Mouse (Mus musculus) stomach, embryonic 16.5 days (tissue): ENCODE results near the gene Sync. TPM values are rescaled to one million over a fixed set of nuclear protein-coding genes. Genes with fewer than 3 reads are reported as not detected.

ENCODE experiments used
- ATAC-seq: fragments of 200-750 bp; cut with Nextera tagmentation; 2 replicates; pipeline ENCODE4 v1.8.0; 2017; ENCODE audit warnings: moderate number of reproducible peaks, moderate TSS enrichment; ENCODE audit not compliant: insufficient read depth, low FRiP score
- H3K27ac ChIP-seq: fragments of 300-500 bp; sonication (generic); 2 replicates; pipeline ENCODE4 v1.5.1; 2014; ENCODE audit warnings: low read length
- H3K27me3 ChIP-seq: fragments of 300-500 bp; sonication (generic); 2 replicates; pipeline ENCODE4 v1.6.1; 2014; ENCODE audit warnings: low read length, control low read depth, mixed read lengths; ENCODE audit not compliant: control insufficient read depth, insufficient read depth
- H3K36me3 ChIP-seq: fragments of 300-500 bp; sonication (generic); 2 replicates; pipeline ENCODE4 v1.6.1; 2014; ENCODE audit warnings: low read length; ENCODE audit not compliant: control insufficient read depth, insufficient read depth
- H3K4me1 ChIP-seq: fragments of 300-500 bp; sonication (generic); 2 replicates; pipeline ENCODE4 v1.6.1; 2014; ENCODE audit warnings: low read length, control low read depth, mixed read lengths; ENCODE audit not compliant: control insufficient read depth, insufficient read depth
- H3K4me2 ChIP-seq: fragments of 300-500 bp; sonication (generic); 2 replicates; pipeline ENCODE4 v1.6.1; 2014; ENCODE audit warnings: low read depth, low read length, mixed read lengths
- H3K4me3 ChIP-seq: fragments of 300-500 bp; sonication (generic); replicated peaks from 2 replicates; pipeline ENCODE4 v1.5.1; 2014; ENCODE audit warnings: mild to moderate bottlenecking, low read length
- H3K9ac ChIP-seq: fragments of 300-500 bp; sonication (generic); 2 replicates; pipeline ENCODE4 v1.6.1; 2014; ENCODE audit warnings: low read length
- H3K9me3 ChIP-seq: fragments of 300-500 bp; sonication (generic); replicated peaks from 2 replicates; pipeline ENCODE4 v1.6.1; 2016; ENCODE audit warnings: low read length, control low read depth; ENCODE audit not compliant: control insufficient read depth
- WGBS: fragments of 180-500 bp; shearing (Covaris S2); extraction: QIAGEN DNeasy Blood & Tissue Kit; methylation state at CpG from one replicate; pipeline ENCODE4 v1.1.7; 2014; 5-methylcytosine and 5-hydroxymethylcytosine counted together
- polyA plus RNA-seq: library from polyadenylated mRNA; unstranded; fragments of >200 nt; fragmentation: Nextera tagmentation; extraction: Ambion mirVana; gene quantifications from 2 replicates; pipeline ENCODE4 v1.2.1, GENCODE M21; 2015

Sync gene
- polyA plus RNA-seq, 1 experiment from 2014 or later: 3.9 TPM

DNA sequence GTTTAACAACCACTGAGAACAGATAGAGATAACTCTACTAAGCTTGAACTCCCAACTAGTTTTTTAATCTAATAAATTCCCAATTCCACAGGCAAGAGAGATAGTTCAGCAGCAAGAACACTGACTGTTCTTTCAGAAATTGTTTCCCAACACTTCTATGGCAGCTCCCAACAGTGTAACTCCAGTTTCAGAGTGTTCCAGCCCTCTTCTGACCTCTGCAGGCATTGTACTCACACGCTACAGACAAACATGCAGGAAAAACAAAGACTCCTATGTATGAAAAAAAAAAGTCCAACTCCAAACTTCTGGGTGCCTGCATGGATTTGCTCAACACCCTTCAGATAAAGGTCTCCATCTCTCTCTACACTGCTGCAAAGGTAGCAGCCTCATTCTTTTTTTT is 45.4 kb downstream of the Sync start:
- H3K27ac ChIP-seq: no peak overlapping the region
- WGBS: 28% methylated on average over 1 of the region's 1 CpGs
- peaks cover 27% of the 10 kb centered on the region for H3K4me1 ChIP-seq
- H3K4me3 ChIP-seq: peak overlapping the region; percentile 95
- H3K36me3 ChIP-seq: peaks cover 13% of the 10 kb centered on the region
- peak overlapping the region; percentile 46 for H3K9ac ChIP-seq
- no peaks in the 10 kb centered on the region for H3K27me3 ChIP-seq
- H3K9me3 ChIP-seq: no peaks in the 10 kb centered on the region
- H3K4me2 ChIP-seq: peak overlapping the region; percentile 78
- no peak for ATAC-seq

DNA sequence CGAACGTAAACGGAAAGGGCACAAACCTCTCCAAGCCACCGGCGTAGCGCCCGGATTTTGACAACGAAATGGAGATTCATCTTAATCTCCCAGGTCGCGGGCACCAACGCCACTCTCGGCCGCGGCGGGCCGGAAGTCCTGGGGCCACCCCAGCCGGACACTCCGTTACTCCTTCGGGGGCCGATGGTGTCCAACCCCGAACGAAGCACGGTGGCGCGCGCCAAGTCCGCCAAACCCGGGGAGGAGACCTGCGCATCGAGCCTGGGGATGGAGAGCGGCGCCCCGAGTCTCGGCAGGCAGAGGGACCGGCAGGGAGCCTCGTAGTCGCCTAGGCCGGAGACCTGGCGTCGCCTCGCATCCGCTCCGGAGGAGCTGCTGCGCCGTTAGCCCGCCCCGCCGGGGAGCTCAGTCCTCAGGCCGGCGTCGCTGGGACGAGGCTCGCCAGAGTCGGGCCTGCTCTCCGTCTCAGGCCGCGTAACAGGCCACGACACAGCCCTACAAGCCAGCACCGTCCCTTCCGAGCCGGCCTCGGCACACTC is 47.3 kb downstream of the Sync start:
- H3K36me3 ChIP-seq: peaks cover 6% of the 10 kb centered on the region; the same call in 1 of the 2 replicates
- H3K9me3 ChIP-seq: no peaks in the 10 kb centered on the region
- peak overlapping the region; percentile 90 for H3K9ac ChIP-seq
- no peaks in the 10 kb centered on the region for H3K27me3 ChIP-seq
- H3K4me3 ChIP-seq: peak overlapping the region; percentile 95
- peak overlapping the region; percentile 98 for H3K27ac ChIP-seq
- peak overlapping the region; percentile 78 for H3K4me2 ChIP-seq
- under 1% methylated on average over 62 of the region's 62 CpGs for WGBS
- ATAC-seq: no peak; the same call in 1 of the 2 replicates
- peaks cover 27% of the 10 kb centered on the region for H3K4me1 ChIP-seq

DNA sequence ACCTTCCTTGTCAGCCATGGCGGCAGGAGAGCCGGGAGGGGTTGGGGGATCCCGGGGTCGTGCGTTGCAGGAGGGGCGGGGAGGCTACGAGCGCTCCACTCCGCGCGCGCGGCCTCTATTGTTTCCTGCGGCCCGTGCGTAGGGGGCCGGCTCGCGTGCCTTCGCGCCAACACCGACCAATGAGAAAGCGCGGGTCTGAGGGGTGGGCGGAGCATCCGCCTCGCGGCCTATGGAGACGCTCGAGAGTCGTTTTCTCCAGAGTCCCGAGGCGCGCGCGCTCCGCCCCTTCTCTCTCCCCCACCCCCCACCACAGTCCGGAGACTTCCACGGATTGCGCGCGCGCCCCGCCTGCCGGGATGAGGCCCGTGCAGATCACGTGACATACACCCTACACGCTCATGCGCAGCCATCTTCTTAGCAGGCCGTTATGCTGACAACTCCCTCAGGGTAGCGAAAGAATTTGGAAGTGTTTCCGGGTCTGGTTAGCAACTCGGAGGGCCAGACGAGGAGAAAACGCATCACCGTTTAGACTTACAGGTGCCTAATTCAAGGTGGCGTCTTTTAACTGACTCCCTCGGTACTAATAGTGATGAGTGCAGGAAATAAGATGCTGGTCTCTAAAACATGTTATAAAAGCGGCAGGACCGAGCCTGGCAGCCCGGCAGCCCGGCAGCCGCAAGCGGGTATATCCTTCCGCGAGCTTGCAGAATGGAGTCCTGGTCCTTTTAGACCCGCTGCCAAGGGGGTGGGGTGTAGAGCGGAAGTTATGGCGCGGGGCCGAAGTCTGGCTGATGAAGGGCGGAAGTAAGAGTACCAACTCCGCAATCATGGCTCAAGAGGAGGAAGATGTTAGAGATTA is 48.0 kb downstream of the Sync start, which contains the start of the genes Rbbp4 and Zbtb8os:
TSS of gene Rbbp4 (minus strand) at position 155 of the 859 bp plus-strand sequence.
TSS of gene Zbtb8os (plus strand) at position 480 of the 859 bp plus-strand sequence.
- Histone ChIP-seq H3K4me2 (peak within 1 kb of the TSS; percentile 78), H3K27me3 (no peaks in the 10 kb centered on the region), H3K4me1 (peaks cover 27% of the 10 kb centered on the region), H3K36me3 (peaks cover 6% of the 10 kb centered on the region; the same call in 1 of the 2 replicates), H3K4me3 (peak within 1 kb of the TSS; percentile 95), H3K27ac (peak within 1 kb of the TSS; percentile 100), H3K9me3 (no peaks in the 10 kb centered on the region), H3K9ac (peak within 1 kb of the TSS; percentile 90)
- under 1% methylated on average over 73 of the region's 73 CpGs for WGBS
- ATAC-seq: peak; percentile 98

DNA sequence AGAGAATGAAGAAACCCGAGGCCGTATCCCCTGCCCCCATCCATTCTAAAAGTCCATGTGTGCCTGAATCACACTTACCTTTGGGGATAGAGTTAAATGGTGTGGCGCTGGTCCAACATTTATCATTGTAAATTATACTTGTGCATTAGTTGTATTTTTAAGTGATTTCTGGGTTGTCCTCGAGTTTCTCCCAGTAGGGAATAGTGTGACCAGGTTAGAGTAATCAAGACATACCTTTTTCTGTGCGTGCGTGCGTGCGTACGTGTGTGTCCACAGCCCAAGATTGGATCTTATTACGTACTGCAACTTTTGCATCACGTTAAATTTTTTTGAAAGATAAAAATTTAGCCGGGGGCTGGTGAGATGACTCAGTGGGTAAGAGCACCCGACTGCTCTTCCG is 48.9 kb downstream of the Sync start:
- ATAC-seq: no peak
- peak overlapping the region; percentile 84 for H3K9ac ChIP-seq
- H3K36me3 ChIP-seq: peaks cover 6% of the 10 kb centered on the region; the same call in 1 of the 2 replicates
- H3K4me3 ChIP-seq: peak overlapping the region; percentile 73
- H3K27ac ChIP-seq: peak overlapping the region; percentile 100
- H3K4me2 ChIP-seq: peak overlapping the region; percentile 76
- 41% methylated on average over 14 of the region's 14 CpGs for WGBS
- H3K9me3 ChIP-seq: no peaks in the 10 kb centered on the region
- no peaks in the 10 kb centered on the region for H3K27me3 ChIP-seq
- H3K4me1 ChIP-seq: peaks cover 27% of the 10 kb centered on the region

DNA sequence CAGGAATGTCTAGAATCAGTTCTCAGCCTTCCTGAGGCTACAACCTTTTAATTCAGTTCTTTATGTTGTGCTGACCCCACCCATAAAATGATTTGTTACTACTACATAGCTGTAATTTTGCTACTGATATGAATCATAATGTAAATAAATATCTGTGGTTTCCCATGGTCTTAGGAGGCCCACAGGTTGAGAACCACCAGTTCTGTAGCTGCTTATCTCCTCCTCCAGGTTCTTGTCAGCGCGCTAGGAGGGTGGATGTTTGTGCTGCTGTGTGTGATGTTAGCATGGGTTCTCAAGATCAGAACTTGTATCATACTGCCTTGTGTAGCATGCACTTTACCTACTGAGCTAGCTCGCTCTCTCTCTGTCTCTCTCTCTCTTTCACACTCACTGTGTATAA is 52.3 kb downstream of the Sync start:
- ATAC-seq: no peak
- 86% methylated on average over 3 of the region's 3 CpGs for WGBS
- Histone ChIP-seq H3K4me2 (no peak overlapping the region), H3K27ac (no peak overlapping the region), H3K4me3 (no peak overlapping the region), H3K4me1 (peaks cover 3% of the 10 kb centered on the region; the same call in 1 of the 2 replicates), H3K9me3 (no peaks in the 10 kb centered on the region), H3K27me3 (no peaks in the 10 kb centered on the region), H3K36me3 (peaks cover 5% of the 10 kb centered on the region; the same call in 1 of the 2 replicates), H3K9ac (no peak overlapping the region)

DNA sequence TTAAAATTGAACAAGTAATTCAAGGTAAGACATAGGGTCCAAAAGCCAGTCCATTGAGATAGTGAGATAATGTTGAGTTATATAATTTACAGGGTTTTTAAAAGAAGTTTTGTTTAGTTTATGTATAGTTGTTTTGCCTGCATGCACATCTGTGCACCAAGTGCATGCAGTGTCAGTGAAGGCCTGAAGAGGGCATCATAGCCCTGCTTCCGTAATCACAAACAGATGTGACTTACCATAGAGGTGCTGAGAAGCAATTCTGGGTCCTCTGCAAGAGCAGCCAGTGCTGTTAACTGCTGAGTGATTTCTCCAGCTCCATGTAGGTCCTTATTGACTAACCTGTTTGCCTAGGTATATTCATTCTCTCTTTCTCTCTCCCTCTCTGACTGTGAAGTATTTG is 54.5 kb downstream of the Sync start:
- Histone ChIP-seq H3K4me3 (no peak overlapping the region), H3K27ac (no peak overlapping the region), H3K4me1 (no peaks in the 10 kb centered on the region; the same call in 1 of the 2 replicates), H3K9me3 (no peaks in the 10 kb centered on the region), H3K27me3 (no peaks in the 10 kb centered on the region), H3K36me3 (peaks cover 5% of the 10 kb centered on the region; the same call in 1 of the 2 replicates), H3K4me2 (no peak overlapping the region), H3K9ac (no peak overlapping the region)
- 77% methylated on average over 1 of the region's 1 CpGs for WGBS
- no peak for ATAC-seq

DNA sequence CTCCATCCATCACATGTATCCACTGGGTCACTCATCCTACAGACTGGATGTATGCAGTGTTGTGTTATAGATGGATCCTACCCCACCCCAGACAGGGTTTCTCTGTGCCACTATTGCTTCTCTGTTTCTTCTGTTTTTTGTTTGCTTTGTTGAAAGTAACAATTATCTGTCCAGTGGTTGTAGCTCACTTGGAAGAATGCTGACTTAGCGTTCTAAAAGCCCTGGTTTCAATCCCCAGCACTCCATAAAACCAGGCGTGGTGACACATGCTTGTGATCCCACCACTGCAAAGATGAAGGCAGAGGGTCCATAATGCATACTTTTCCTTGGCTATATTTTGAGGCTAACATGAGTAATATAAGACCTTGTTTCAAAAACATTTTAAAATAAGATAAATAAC is 55.3 kb downstream of the Sync start:
- H3K4me2 ChIP-seq: no peak overlapping the region
- H3K27ac ChIP-seq: no peak overlapping the region
- H3K4me3 ChIP-seq: no peak overlapping the region
- no peak overlapping the region for H3K9ac ChIP-seq
- no peaks in the 10 kb centered on the region; the same call in 1 of the 2 replicates for H3K4me1 ChIP-seq
- 86% methylated on average over 2 of the region's 2 CpGs for WGBS
- no peak for ATAC-seq
- H3K9me3 ChIP-seq: no peaks in the 10 kb centered on the region
- H3K36me3 ChIP-seq: peaks cover 5% of the 10 kb centered on the region; the same call in 1 of the 2 replicates
- no peaks in the 10 kb centered on the region for H3K27me3 ChIP-seq

DNA sequence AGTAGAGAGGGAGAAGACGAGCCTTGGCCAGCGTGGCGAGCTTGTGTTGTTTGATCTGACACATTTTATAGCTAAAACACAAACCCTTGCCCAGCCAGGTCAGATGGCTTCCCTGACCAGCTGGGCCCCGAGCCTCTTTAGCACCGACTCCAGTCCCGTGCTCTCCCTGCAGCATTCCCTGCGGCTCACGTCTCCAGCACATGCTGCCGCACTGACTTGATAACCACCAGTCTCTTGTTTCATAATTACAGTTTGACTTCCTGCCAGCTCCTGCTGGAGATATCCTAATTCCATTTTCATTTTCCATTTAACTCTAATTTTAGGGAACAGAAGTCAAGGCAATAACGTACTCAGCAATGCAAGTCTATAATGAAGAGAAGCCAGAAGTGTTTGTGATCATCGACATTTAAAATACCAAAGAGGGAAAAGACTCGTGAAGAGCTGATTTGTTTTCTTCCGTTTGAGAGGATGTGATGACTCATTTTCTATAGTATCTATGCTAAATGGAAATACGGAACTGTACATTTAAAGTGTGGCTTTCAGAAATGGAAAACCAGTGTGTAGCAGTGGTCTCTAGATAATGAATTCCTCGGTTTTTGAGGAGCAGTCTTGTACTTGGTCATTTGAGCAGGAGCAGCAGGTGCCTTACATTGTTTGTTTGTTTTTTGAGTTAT is 59.2 kb downstream of the Sync start:
- Histone ChIP-seq H3K9ac (no peak overlapping the region), H3K27ac (no peak overlapping the region), H3K27me3 (no peaks in the 10 kb centered on the region), H3K4me1 (no peaks in the 10 kb centered on the region), H3K4me3 (no peak overlapping the region), H3K4me2 (no peak overlapping the region), H3K9me3 (no peaks in the 10 kb centered on the region), H3K36me3 (peaks cover 5% of the 10 kb centered on the region; the same call in 1 of the 2 replicates)
- no peak for ATAC-seq
- WGBS: 77% methylated on average over 15 of the region's 15 CpGs
